Mouse (Mus musculus): ENCODE measurements at regions not wholly inside any gene's neighbourhood (a gene's known extent, or its start where the extent isn't known, plus 50 kb on each side); places are given as distances from the start of the nearest gene placed in this dataset.
A peak's percentile ranks its signal among the peaks of the same experiment; 100 is the strongest.

- DNase-seq (peak; percentile 76), ATAC-seq (ENCODE audit: insufficient read depth) (no peak)
- H3K9me3 ChIP-seq (ENCODE audit: low read depth, low read length): no peaks in the 10 kb centered on the region
- 0 out of 2 replicates have a peak, but pooled peaks cover 6% of the 10 kb centered on the region for H3K4me1 ChIP-seq (ENCODE audit: insufficient read depth)
- no peaks in the 10 kb centered on the region for H3K36me3 ChIP-seq (ENCODE audit: insufficient read depth)
- WGBS: 43% methylated on average over 13 of the region's 13 CpGs
- H3K9ac ChIP-seq: no peak overlapping the region
- H3K4me3 ChIP-seq (ENCODE audit: low read depth, low read length): no peak overlapping the region
- no peak for TF ChIP-seq CTCF (IDR thresholded peaks at IDR 0.05; ENCODE audit: low read depth)
- H3K27me3 ChIP-seq (ENCODE audit: insufficient read depth, low read length): peaks cover 5% of the 10 kb centered on the region; the same call in 1 of the 2 replicates
- H3K4me2 ChIP-seq: no peak overlapping the region
- no peak overlapping the region for H3K27ac ChIP-seq (ENCODE audit: low read depth)
Observed at GRCm38 (mm10) chr1:190419709-190420108, 249.2 kb upstream of the Prox1 start.

- H3K9me3 ChIP-seq (ENCODE audit: low read depth, low read length): no peaks in the 10 kb centered on the region
- no peak overlapping the region for H3K4me2 ChIP-seq
- ATAC-seq (ENCODE audit: insufficient read depth) (no peak), DNase-seq (peak; percentile 35)
- peaks cover 5% of the 10 kb centered on the region; the same call in 1 of the 2 replicates for H3K27me3 ChIP-seq (ENCODE audit: insufficient read depth, low read length)
- H3K27ac ChIP-seq (ENCODE audit: low read depth): no peak overlapping the region
- 6% methylated on average over 11 of the region's 11 CpGs for WGBS
- no peak for TF ChIP-seq CTCF (IDR thresholded peaks at IDR 0.05; ENCODE audit: low read depth)
- no peaks in the 10 kb centered on the region for H3K36me3 ChIP-seq (ENCODE audit: insufficient read depth)
- H3K4me3 ChIP-seq (ENCODE audit: low read depth, low read length): no peak overlapping the region
- H3K4me1 ChIP-seq (ENCODE audit: insufficient read depth): no peaks in the 10 kb centered on the region
- H3K9ac ChIP-seq: no peak overlapping the region
Observed at GRCm38 (mm10) chr1:190417326-190417725, 246.8 kb upstream of the Prox1 start.

GRCm38 (mm10) chr1:190411756-190412155, 241.2 kb upstream of the Prox1 start:
- no peaks in the 10 kb centered on the region for H3K4me1 ChIP-seq (ENCODE audit: insufficient read depth)
- no peak for ATAC-seq (ENCODE audit: insufficient read depth)
- no peak for DNase-seq

GRCm38 (mm10) chr1:190403335-190403734, 232.8 kb upstream of the Prox1 start:
- Histone ChIP-seq H3K4me2 (no peak overlapping the region), H3K9me3 (ENCODE audit: low read depth, low read length) (no peaks in the 10 kb centered on the region), H3K4me1 (ENCODE audit: insufficient read depth) (no peaks in the 10 kb centered on the region), H3K9ac (no peak overlapping the region), H3K4me3 (ENCODE audit: low read depth, low read length) (no peak overlapping the region), H3K36me3 (ENCODE audit: insufficient read depth) (no peaks in the 10 kb centered on the region), H3K27me3 (ENCODE audit: insufficient read depth, low read length) (no peaks in the 10 kb centered on the region; the same call in 1 of the 2 replicates), H3K27ac (ENCODE audit: low read depth) (peak overlapping the region; percentile 27; the same call in 1 of the 2 replicates)
- ATAC-seq (ENCODE audit: insufficient read depth) (peak; percentile 76; the same call in 1 of the 2 replicates), DNase-seq (peak; percentile 22)
- TF ChIP-seq CTCF (IDR thresholded peaks at IDR 0.05; ENCODE audit: low read depth): no peak
- WGBS: 45% methylated on average over 12 of the region's 12 CpGs

More at GRCm38 (mm10) chr1:190411756-190412155, 241.2 kb upstream of the Prox1 start:
- Histone ChIP-seq H3K9ac (no peak overlapping the region), H3K27me3 (ENCODE audit: insufficient read depth, low read length) (no peaks in the 10 kb centered on the region; the same call in 1 of the 2 replicates), H3K4me3 (ENCODE audit: low read depth, low read length) (no peak overlapping the region), H3K4me2 (no peak overlapping the region), H3K9me3 (ENCODE audit: low read depth, low read length) (no peaks in the 10 kb centered on the region), H3K27ac (ENCODE audit: low read depth) (no peak overlapping the region), H3K36me3 (ENCODE audit: insufficient read depth) (no peaks in the 10 kb centered on the region)
- 87% methylated on average over 5 of the region's 5 CpGs for WGBS
- no peak for TF ChIP-seq CTCF (IDR thresholded peaks at IDR 0.05; ENCODE audit: low read depth)

- no peak overlapping the region for H3K4me2 ChIP-seq
- DNase-seq (no peak), ATAC-seq (ENCODE audit: insufficient read depth) (no peak)
- no peak overlapping the region for H3K9ac ChIP-seq
- H3K4me3 ChIP-seq (ENCODE audit: low read depth, low read length): no peak overlapping the region
- H3K27me3 ChIP-seq (ENCODE audit: insufficient read depth, low read length): no peaks in the 10 kb centered on the region
- no peaks in the 10 kb centered on the region for H3K36me3 ChIP-seq (ENCODE audit: insufficient read depth)
- H3K4me1 ChIP-seq (ENCODE audit: insufficient read depth): no peaks in the 10 kb centered on the region
- no peak overlapping the region for H3K27ac ChIP-seq (ENCODE audit: low read depth)
- WGBS: 32% methylated on average over 6 of the region's 6 CpGs
- no peaks in the 10 kb centered on the region for H3K9me3 ChIP-seq (ENCODE audit: low read depth, low read length)
- TF ChIP-seq CTCF (IDR thresholded peaks at IDR 0.05; ENCODE audit: low read depth): no peak
Observed at GRCm38 (mm10) chr1:190398308-190398707, 227.8 kb upstream of the Prox1 start.

GRCm38 (mm10) chr1:190397811-190398210, 227.3 kb upstream of the Prox1 start:
- ATAC-seq (ENCODE audit: insufficient read depth): no peak
- Histone ChIP-seq H3K27me3 (ENCODE audit: insufficient read depth, low read length) (no peaks in the 10 kb centered on the region), H3K27ac (ENCODE audit: low read depth) (no peak overlapping the region), H3K4me1 (ENCODE audit: insufficient read depth) (no peaks in the 10 kb centered on the region; the same call in 1 of the 2 replicates), H3K36me3 (ENCODE audit: insufficient read depth) (no peaks in the 10 kb centered on the region), H3K9ac (no peak overlapping the region), H3K4me2 (no peak overlapping the region), H3K9me3 (ENCODE audit: low read depth, low read length) (no peaks in the 10 kb centered on the region), H3K4me3 (ENCODE audit: low read depth, low read length) (no peak overlapping the region)
- DNase-seq: no peak
- 29% methylated on average over 2 of the region's 2 CpGs for WGBS
- no peak for TF ChIP-seq CTCF (IDR thresholded peaks at IDR 0.05; ENCODE audit: low read depth)

- DNase-seq (peak; percentile 19), ATAC-seq (ENCODE audit: insufficient read depth) (no peak)
- Histone ChIP-seq H3K4me2 (no peak overlapping the region), H3K4me1 (ENCODE audit: insufficient read depth) (no peaks in the 10 kb centered on the region; the same call in 1 of the 2 replicates), H3K4me3 (ENCODE audit: low read depth, low read length) (no peak overlapping the region), H3K27me3 (ENCODE audit: insufficient read depth, low read length) (no peaks in the 10 kb centered on the region), H3K9ac (no peak overlapping the region), H3K36me3 (ENCODE audit: insufficient read depth) (no peaks in the 10 kb centered on the region), H3K27ac (ENCODE audit: low read depth) (no peak overlapping the region), H3K9me3 (ENCODE audit: low read depth, low read length) (no peaks in the 10 kb centered on the region)
- WGBS: 30% methylated on average over 6 of the region's 6 CpGs
- no peak for TF ChIP-seq CTCF (IDR thresholded peaks at IDR 0.05; ENCODE audit: low read depth)
Observed at GRCm38 (mm10) chr1:190393061-190393460, 222.5 kb upstream of the Prox1 start.
